Mouse (Mus musculus): Measurements from ENCODE around the gene Polg. TPM values are rescaled to one million over a fixed set of nuclear protein-coding genes. Genes with fewer than 3 reads are reported as not detected.

The Polg gene
- total RNA-seq, 2 experiments from 2014 or later, result 22.5 to 41.3 TPM

DNA sequence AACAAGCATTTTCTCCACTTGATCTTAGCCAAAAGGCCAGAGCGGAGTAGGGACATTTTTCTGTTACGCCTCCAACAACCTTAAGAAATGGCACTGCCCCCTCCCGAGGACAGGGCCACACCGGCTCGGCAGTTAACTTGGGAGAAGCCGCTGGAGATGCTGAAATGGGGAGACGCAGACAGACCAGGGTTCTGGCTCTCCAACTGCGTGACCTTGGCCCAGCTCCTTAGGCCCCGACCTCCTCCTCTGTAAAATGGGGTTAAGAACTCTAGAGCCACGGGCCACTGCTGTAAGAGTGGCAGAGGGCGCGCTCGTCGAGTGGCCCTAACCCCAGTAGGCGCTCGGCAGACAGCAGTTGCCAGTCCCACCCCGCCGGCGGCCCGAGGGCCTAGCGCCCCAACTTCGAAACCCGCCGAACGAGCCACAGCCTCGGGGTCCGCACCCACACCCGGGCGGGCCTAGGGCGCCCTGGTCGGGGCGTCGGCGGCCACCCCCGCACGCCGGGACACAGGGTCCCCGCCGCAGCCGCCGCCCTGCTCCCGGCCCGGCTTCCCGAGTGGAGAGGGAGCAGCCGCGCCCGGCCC is 609 bp downstream of the Polg start:
- no peak; the same call in 1 of the 2 replicates for ATAC-seq (replicated peaks; ENCODE audit: poor library complexity)

DNA sequence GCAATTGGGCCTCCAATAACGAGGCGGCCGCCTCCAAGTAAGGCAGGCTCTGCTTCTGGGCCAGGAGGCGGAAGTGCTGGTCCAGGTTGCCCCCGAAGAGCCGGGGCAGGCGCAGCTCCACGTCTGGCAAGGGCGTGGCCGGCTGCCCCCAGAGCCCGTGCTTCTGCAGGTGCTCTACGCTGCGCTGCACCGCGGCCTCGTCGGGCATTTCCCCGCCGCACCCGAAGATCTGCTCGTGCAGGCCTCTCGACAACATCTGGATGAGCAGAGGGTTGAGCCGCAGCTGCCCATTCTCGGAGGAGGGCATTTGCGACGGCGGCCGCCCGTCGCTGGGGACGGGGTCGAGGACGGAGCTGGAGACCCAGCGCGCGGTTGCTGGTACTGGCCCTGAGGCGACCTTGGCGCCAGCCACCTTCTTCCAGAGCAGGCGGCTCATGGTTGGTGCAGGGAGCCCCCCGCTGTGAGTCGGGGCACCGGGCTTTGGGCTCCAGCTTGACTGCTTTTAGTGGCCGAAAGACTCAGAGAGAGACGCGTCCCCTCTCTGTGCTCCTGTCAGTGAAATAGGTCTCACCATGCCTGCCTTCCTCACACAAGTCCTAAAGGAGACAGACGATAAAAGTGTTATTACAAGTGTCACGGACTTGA is 1.3 kb downstream of the Polg start:
- no peak for ATAC-seq (replicated peaks; ENCODE audit: poor library complexity)

DNA sequence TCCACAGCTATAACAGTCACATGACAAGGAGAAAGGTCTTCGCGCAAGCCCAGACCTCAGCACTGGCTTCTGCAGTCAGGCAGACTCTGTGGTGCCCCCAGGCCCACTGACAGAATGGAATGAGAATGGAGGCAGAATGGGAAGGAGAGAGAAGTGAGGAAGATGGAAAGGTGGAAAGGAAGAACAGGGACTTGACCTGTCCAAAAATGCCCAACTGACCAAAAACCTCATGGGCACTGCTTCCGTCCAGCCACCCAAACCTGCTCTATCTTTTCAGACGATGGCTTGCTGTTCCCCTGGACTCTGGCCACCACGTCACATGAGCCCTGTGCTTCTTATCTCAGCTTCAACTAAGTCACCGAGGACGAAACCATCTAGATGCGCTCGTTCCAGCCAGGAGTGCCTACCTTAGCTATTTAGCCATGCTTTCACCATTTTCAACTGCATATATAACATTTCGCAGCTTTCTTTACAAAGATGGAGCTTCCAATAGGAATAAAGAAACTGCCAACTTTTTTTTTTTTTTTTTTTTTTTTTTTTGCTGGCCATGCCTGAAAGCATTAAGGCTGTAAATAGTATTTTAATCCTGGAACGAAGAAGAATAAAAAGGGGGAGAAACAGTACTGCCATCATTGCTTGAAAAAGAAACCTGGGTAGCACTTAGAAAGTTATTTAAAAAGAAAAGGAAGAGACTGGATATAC is 2.6 kb downstream of the Polg start:
- no peak for ATAC-seq (replicated peaks; ENCODE audit: poor library complexity)

DNA sequence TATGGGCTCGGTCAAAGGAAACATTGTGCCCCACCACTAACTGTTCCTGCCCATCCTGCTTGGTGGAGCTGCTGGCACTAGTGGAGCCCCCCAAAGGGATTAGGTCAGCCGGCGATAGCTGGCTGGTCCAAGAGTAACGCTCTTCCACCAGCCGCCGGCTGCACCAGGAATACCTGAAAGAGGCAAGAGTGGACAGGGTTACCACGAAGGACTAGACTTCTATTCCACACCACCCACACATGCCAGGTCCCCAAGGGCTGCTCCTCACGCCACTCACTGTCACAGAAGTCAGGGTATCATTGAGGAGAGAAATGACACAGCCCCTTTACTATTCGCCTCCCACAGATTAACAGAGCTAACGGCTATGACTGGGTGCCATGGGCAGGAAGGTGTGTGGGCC is 4.4 kb downstream of the Polg start:
- ATAC-seq (replicated peaks; ENCODE audit: poor library complexity), result no peak

DNA sequence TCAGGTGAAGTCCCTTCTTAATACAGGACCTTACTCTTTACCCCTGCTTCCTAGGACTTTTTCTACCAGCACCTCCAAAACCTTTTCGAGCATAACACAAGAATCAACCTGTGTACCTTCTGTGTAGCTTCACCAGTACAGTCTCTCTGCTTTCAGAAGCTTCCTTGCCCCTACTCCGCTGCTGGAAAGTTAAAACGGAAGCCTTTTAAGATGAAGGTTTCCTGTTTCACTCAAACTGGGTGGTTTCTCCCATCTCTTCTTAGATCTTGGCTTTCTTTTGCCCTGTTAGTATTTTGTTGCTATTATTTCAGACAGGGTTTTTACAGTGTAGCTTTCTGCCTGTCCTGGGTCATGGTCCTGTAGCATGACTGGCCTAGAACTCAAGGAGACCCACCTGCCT is 18.7 kb downstream of the Polg start:
- ATAC-seq (replicated peaks; ENCODE audit: poor library complexity), result no peak

DNA sequence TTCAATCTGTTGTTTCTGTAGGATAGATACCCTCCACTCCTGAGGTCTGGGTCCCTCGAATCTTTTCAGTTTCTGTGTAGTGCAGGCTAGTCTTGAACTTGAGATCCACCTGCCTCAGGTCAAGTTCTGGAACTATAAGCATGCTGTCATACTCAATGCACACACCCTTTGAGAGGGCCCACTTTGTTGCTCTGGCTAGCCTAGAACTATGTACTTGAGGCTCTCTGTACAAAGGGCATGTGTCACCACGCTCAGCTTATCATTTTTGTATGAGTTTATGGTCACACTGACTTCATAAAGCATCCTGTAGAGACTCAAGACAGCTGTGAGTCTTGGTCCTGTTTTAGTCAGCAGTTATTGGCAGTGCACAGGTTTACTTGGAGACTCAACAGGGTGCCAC is 19.1 kb downstream of the Polg start:
- no peak for ATAC-seq (replicated peaks; ENCODE audit: poor library complexity)

DNA sequence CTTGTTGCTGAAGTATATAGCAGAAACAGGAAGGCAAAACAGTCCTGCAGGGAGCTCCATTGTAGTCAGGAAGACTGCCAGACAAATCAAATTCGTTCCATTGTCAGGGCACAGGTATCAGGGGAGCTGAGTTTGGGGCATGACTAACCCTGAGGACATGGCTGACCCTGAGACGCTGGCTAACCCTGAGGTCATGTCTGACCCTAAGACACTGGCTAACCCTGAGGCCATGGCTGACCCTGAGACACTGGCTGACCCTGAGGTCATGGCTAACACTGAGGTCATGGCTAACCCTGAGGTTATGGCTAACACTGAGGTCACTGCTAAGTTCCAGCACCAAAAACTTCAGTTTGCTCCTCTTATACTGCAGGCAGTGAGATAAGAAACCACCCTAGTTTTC is 26.1 kb downstream of the Polg start:
- no peak for ATAC-seq (replicated peaks; ENCODE audit: poor library complexity)

DNA sequence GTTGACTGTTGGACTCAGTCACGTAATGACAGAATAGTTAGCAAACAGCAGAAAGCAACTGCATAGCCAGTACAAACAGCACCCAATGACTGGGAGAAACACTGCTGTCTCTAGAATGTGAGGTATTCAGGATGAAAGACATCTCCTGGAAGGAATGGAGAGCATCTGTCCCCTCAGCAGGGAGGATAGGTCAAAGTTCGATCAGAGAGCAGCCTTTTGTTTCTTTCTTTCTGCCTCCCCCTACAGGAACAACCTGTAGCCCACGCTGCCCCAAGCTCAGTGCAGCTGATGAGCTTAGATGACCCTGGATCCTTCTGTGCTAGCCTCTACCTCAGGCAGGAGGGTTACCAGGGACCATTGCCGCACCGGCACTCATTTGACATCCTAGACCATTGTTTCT is 37.9 kb downstream of the Polg start:
- ATAC-seq (replicated peaks; ENCODE audit: poor library complexity), result no peak

DNA sequence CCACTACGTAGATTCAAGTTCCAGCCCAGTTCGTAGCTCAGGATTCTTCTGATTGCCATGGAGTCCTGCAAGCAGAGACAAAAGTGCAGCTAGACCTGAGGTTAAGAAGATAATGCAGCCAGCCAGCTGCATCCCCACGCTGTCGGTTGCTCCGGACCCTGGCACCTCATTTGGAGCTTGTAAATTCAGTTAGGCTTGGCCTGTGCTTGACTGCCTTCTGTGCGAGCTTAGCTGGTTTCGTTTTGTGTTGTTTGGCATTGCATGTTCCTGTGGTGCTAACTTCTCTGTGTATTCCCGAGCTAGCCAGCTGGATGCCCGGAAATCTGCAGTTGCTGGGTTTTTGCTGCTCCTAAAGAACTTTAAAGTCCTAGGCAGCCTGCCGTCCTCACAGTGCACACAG is 40.4 kb downstream of the Polg start:
- ATAC-seq (replicated peaks; ENCODE audit: poor library complexity), result no peak

DNA sequence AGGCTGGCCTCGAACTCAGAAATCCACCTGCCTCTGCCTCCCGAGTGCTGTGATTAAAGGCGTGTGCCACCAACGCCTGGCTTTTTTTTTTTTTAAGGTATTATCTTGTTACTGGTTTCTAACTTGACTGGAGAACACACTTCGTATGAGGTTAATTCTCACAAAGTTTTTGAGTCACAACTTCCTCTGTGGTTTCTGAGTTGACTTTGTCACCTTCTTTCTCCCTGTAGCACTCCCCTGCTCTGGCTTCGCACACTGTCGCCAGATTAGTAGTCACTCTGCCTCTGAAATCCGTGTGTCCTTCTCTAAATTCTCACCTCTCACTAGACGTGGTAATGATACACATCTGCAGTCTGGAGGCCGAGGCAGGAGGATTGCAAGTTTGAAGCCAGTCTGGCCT is 43.3 kb downstream of the Polg start:
- no peak for ATAC-seq (replicated peaks; ENCODE audit: poor library complexity)

DNA sequence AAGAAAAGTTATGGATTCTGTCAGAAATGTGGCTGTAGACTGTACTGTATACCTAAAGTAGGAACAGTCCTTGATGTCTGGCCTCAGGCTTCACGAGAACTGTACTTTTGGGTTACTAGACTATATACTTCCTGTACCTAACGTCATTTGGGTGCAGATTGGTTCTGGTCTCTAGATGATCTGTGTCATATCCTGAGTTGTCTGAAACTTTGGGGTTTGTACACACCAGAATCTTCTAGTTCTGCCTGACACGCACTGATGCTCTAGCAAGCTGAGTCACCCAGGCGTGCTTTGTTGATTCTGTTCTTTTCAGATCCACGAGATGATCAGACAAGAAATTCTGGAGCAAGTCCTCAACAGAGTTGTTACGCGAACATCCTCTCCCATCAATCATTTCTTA is 46.2 kb downstream of the Polg start:
- ATAC-seq (replicated peaks; ENCODE audit: poor library complexity), result no peak

DNA sequence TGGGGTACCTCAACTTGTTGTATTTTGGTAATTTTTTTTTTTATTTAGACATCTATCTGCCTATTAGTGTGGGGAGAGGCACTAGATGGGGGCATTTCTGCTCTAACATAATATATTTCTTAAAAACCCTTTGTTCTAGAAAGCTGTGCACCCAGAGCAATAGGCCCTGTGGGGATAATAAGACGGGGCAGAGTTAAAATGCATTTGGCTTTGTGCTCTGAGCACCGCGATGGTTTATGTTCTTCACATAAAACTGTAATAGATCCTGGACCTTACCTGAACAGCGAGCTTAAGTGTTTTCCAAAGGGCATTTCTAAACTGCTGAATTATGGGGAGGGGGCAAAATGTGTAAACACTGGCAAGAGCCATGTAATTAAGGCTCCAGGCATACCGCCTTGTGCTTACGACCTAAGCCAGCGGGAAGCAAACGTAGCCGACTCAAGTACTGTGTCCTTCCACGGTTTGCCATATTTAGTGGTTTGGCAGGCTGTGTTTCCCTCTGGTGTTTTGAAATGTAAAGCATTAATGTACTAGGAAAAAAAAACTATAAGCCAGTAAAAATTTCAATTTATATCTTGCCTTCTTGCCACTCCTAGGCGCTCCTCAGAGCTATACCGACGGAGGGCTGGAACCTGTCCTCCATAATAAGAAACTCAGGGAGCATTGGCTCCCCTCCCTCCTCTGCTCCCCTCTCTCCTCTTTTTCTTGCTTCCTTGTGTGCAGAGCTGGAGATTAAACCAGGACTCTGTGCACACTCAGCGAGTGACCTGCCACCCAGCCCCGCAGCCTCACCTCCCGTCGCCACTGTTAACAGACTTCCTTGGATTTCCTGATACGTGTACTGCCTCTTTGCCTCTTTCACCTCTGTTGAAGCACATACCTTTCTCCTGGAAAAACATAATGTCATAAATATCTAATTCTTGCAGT is 51.5 kb downstream of the Polg start:
- ATAC-seq (replicated peaks; ENCODE audit: poor library complexity), result no peak

DNA sequence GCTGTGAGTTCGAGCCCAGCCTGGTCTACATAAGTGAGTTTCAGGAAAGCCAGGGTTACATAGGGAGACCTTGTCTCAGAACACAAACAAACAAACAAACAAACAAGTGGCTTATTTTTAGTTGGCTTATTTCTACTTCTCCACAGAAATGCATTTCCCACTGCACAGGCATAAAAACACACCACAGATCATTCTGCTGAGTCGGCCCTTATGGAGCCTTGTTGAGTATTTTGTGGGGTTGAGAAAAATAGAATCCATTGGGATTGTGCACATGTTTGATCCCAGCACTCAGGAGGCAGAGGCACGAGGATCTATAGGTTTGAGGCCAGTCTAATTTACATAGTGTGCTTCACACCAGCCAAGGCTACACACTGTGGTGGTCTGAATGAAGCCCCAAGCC is 65.9 kb downstream of the Polg start:
- ATAC-seq (replicated peaks; ENCODE audit: poor library complexity), result no peak

DNA sequence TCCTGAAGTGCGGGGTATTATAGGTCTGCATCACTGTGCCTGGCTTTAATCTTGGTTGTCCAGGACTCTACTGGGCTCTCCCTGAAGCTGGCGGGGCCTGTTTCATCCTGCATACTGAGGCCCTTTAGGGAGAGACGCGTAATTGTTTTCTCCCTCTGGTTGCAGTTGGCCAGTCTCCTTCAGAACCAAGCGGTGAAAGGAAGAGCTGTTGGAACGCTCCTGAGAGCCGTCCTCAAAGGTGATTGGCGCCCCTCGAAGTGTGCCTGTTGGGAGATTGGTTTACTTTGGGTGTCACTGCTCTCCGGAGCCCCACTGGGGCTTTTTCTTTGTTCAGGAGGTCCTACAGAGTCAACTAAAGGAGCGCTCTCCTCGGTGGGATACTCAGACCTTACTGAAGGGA is 67.2 kb downstream of the Polg start:
- ATAC-seq (replicated peaks; ENCODE audit: poor library complexity), result no peak

DNA sequence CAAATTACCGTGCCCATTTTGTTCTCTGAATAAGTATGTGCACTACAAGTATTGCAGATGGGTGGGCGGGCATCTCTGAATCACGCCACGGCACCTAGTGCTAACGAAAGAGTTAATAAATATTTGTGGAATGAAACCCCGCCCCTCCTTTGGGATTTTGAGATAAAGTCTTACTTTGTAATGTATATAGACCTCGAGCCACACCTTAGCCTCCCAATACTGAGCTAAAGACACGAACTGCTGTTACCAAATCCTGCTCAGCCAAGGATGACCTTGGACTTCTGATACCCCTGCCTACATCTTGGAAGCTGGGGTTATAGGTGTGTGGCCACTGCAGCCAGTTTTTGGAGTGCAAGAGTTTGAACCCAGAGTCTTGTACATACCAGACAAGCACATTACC is 67.7 kb downstream of the Polg start:
- no peak for ATAC-seq (replicated peaks; ENCODE audit: poor library complexity)

DNA sequence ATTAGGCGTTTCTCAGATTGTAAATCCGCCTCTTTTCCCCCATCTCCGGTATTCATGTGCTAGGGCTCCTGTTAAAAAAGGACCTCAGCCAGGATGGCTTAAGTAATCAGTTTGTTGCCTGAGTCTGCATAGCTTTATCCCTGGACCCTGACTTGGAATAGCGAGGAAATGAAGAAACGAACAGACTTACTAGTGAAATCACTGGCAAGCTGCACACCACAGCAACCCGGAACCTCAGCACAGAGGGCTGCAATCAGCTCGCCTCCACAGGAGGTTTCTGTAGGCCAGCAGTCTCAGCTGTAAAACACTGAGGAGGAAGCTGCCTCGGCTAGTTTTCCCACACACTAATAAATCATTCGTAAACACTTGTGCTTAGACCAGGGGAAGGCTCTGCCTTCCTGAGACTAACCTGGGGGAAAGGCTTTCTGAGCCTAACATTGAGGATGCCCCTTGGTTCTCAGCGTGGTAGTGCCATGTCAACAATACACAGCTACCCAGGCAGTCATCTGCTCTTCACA is 68.7 kb downstream of the Polg start:
- no peak for ATAC-seq (replicated peaks; ENCODE audit: poor library complexity)

Other genes starting within 250 kb of the Polg start
- gene Abhd2, start 193.2 kb downstream of the Polg start, total RNA-seq (2015), result 58.0 and 60.4 TPM in 2 replicates
- gene Abhd2, start 193.2 kb downstream of the Polg start, total RNA-seq (2017), result 28.3 and 30.2 TPM in 2 replicates
- not detected in 2 replicates for gene Rlbp1, start 79.3 kb downstream of the Polg start, total RNA-seq (2015)
- not detected in 2 replicates for gene Rlbp1, start 79.3 kb downstream of the Polg start, total RNA-seq (2017)
- gene Fanci, start 74.4 kb downstream of the Polg start, total RNA-seq (2015), result 11.5 and 11.9 TPM in 2 replicates
- 22.8 and 24.8 TPM in 2 replicates for gene Fanci, start 74.4 kb downstream of the Polg start, total RNA-seq (2017)
- gene Rhcg, start 151.3 kb upstream of the Polg start, total RNA-seq (2015), result 0.29 and 1.9 TPM in 2 replicates
- 0.17 and 2.0 TPM in 2 replicates for gene Rhcg, start 151.3 kb upstream of the Polg start, total RNA-seq (2017)
- 32.2 and 41.3 TPM in 2 replicates for gene Ticrr, start 193.8 kb upstream of the Polg start, total RNA-seq (2015)
- 16.9 and 19.4 TPM in 2 replicates for gene Ticrr, start 193.8 kb upstream of the Polg start, total RNA-seq (2017)
- gene Kif7, start 249.4 kb upstream of the Polg start, total RNA-seq (2015), result 0.30 and 0.49 TPM in 2 replicates
- 1.0 and 1.5 TPM in 2 replicates for gene Kif7, start 249.4 kb upstream of the Polg start, total RNA-seq (2017)

Measured in megakaryocyte progenitor cell, adult 5-6 weeks (primary cell).